Mouse (Mus musculus) kidney, postnatal 10 days (tissue): Measurements from ENCODE around the gene Ndufs1.
"Not testable (repeated sequence)": the region's sequence is repeated elsewhere in the genome, so short reads cannot be mapped to it uniquely, and the experiment has no call there.

Source experiments
- DNase-seq: peaks from one replicate; pipeline ENCODE4 v3.0.0; 2021; ENCODE audit warnings: mixed read lengths

The Ndufs1 gene

DNA sequence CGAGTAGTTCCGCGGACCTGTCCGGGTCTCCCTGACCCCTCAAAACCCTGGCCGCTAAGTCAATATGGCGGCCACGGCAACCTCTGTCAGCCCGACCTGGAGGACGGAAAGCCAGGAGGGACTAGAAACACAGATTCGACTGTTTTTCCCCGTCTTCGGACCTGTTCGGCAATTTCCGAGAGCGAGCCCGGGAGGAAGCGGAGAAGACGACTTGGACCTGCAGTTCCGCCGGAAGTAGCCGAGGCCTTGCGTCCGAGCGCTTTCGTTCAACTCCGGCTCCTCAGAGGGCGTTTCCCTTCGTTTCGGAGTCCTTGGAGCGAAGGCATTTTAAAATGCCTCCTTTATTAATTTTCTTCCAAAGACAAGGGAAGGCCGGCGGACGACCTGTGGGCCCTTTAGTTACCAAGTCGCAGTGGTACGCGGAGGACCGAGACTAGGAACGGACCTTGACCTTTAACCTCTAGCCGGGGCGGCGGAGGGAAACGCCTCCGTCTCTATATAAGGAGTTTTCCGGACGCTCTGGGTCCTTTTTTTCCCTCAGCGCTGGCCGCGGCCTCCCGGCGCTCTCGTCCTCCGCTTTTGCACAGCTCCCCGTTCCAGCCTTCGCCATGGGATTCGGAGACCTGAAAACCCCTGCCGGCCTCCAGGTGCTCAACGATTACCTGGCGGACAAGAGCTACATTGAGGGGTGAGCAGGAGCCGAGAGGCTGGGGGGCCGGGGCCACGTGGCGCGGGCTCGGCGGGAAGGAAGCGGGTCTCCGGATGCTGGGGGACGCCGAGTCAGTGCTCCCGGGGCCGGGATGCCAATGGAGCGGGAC, at the start of gene Ndufs1, which contains the start of gene Eef1b2:
Gene Ndufs1, minus strand, starts transcription at position 230 of the 818 bp plus-strand sequence.
Gene Eef1b2, plus strand, starts transcription at position 222 of the 818 bp plus-strand sequence.
- peak; percentile 98 for DNase-seq

GRCm38 (mm10) chr1:63225890-63226289, 49.3 kb upstream of the Ndufs1 start:
- no peak for DNase-seq

DNA sequence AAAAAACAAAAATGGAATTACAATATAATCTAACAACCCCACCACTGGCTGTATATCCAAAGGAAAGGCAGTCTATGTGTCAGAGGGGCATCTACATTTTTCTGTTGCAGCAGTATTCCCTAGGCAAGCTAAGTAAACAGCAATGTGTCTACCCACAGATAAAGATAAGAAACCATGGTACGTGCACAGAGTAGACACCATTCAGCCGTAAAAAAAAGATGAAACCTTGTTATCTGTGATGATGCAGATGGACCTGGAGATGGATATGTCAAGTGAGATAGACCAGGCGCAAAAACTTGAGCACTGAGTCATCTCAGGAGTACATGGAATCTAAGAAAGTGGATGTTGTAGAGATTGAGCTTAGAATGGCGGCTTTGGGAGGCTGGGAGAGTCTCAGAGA, 48.4 kb upstream of the Ndufs1 start:
- no peak for DNase-seq

GRCm38 (mm10) chr1:63219277-63219676, 42.6 kb upstream of the Ndufs1 start:
- no peak for DNase-seq

- DNase-seq, result no peak
Measured at GRCm38 (mm10) chr1:63214631-63215030, 38.0 kb upstream of the Ndufs1 start.

- DNase-seq, result no peak
Measured at GRCm38 (mm10) chr1:63214271-63214558, 37.6 kb upstream of the Ndufs1 start, which contains the start of gene Gpr1. Gene Gpr1, minus strand, starts transcription at chr1:63214543.

GRCm38 (mm10) chr1:63213478-63214270, 37.0 kb upstream of the Ndufs1 start:
- DNase-seq, result no peak

- DNase-seq, result no peak
Measured at GRCm38 (mm10) chr1:63209861-63210529, 33.4 kb upstream of the Ndufs1 start.

GRCm38 (mm10) chr1:63207607-63208006, 31.0 kb upstream of the Ndufs1 start:
- DNase-seq, result no peak

- DNase-seq, result no peak
Measured at GRCm38 (mm10) chr1:63204660-63205394, 28.2 kb upstream of the Ndufs1 start.

DNA sequence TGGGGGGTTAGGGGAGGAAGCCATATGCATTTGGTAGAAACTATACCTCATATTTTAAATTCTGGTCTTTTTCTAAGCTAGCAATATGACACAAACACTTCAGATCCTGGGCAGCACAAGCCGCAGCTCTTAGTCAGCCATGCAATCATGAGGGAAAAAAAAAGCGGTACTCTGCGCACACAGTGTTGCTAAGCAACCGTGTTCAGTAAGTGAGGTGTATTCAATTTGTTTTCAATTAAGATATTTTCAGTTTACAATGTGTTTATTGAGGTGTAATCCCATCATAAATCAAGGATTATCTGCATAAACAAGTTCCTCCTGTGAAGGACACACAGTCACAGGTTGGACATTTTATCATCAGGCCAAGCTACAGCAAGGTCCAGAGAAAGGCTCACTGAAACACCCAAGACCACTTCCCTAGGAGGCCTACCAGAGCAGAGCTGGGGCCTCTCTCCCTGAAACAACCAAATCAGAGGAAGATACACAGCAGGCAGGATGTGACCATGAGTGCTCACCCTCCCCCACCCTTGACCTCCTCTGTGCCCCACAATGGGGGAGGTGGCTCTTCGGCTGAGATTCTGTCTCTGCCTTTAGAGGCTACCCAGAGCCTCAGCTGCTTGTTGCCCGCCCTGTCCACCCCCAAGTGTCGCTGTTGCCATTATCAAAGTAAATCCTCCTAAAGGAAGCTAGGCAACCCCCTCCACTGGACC, 27.5 kb upstream of the Ndufs1 start:
- DNase-seq, result peak; percentile 44

DNA sequence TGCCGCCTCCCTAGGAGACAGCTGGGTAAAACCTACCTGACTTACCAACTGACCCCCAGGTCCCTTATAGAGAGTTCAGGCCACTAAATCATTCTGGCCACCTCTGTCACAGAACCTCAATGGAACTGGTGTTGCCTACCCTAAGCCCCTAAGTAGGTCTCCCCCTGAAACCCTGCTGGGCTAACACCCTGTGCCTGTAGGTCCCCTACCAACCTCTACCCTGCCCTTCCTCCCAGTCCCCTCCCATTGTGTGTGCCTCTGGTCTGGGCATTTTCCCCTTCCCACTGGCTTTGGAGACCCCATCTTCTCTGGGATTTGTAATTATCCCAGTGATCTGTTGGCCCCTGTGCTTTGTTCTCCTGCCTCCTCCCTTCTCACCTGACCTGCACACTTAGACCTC, 26.8 kb upstream of the Ndufs1 start:
- DNase-seq, result no peak

DNA sequence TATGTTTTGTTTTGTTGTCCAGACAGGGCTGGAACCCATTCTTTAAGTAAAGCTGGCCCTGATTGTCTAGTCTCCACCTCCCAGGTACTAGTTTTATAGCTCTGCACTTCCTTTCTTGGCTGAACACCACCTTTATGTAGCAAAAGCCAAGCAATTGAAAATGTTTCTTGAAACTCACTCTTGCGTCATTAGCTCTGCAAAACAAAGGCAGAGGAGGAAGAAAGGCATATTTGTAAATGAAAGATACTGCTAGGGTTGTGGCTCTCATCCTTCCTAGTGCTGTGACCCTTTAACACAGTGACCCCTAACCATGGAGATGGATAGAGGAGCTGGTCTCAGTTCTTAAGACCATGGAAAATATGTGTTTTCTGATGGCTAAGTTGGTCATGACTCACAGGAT, 25.0 kb upstream of the Ndufs1 start:
- DNase-seq, result no peak

GRCm38 (mm10) chr1:63200322-63200721, 23.7 kb upstream of the Ndufs1 start:
- DNase-seq, result no peak

- no peak for DNase-seq
Measured at GRCm38 (mm10) chr1:63199387-63199786, 22.8 kb upstream of the Ndufs1 start.

- peak; percentile 13 for DNase-seq
Measured at GRCm38 (mm10) chr1:63195848-63196512, 19.3 kb upstream of the Ndufs1 start.

DNA sequence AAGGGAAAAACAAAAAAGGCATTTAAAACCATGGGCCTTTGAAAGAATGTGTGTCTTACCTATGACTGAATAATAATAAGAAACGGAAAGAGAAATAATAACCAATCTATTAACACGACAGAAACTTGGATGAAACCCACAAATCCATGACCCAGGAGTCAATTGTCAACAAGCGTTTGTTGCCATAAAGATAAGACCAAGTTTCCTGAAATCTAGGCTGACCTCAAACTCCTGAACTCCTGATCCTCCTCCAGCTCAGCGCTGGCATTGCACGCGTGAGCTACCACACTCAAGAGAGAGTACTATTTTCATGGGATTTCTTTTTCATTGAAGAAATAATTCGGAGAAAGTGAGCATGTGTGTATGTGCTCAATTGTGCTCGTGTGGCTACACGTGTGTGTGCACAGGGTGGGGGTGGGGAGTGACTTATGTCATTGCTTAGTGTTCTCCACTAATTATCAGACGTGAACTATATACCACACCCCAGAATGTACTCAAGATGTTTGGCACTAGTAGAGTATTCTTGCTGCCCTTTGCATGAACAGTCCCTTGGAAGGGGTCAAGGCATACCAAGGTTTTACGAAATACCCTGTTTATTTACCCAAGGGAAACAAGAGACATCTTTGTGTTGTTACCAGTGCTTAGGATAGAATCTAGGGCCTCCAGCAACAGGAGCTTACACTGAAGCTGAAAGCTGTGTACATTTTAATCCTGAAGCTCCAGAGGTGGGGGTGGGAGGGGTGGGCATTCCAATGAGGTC, 15.9 kb upstream of the Ndufs1 start:
- DNase-seq, result peak; percentile 16

DNA sequence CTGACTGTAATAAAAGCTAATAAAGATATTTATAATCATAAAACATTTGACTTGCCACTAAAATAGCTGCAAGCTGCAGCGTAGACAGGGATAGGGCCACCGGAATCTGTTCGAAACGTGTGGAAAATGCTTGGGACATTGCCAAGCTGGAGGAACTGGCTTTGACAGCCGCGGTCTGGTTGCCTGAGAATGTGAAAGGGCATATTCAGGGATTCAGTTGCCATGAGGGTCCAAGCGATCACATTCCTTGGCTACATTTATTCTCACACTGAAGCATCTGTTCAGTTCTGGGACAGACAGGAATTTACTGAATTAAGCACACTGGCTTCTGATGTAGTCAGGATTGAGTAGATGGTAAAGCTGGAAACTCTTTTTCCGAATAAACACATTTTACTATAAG, 14.2 kb upstream of the Ndufs1 start:
- peak; percentile 71 for DNase-seq

DNA sequence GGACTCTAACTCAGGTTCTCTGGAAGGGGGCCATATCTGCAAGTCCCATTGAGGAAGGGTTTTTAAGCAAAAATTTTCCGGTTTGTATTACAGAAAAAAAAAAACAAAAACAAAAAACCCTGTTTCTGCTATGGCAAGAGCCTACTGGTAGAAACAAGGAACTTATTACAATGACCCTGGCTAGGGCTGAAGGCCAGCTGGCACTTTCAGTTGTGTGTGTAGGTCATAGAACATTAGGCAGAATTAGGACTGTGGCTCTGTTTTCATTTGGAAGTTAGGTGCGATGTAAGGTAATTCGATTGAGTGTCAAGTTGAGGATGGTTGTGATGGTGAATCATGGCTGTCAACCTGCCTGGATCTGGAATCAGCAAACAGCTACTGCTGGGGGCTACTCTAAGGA, 11.9 kb upstream of the Ndufs1 start:
- DNase-seq, result no peak

- DNase-seq, result not testable (repeated sequence)
Measured at GRCm38 (mm10) chr1:63185430-63185829, 8.8 kb upstream of the Ndufs1 start.
